In genomic region chr12:70729961-70730360, GRCm38 (mm10) we compare ENCODE assay signal across 12 mouse cellular contexts.
A peak's percentile ranks its signal among the peaks of the same experiment; 100 is the strongest.
DNase-seq lines count a peak whose midpoint lies in the region; ATAC-seq and TF ChIP-seq lines count a peak whose summit lies in the region.
"Had no signal": no experiment of that assay in that cellular context is flagged by ENCODE, and none has a peak within 500 bp of the region (broad histone marks: within the 10 kb centered on the region; RNA-seq: fewer than 3 reads in every experiment).

No protein-coding gene starts in this region.

- H3K27me3 ChIP-seq in hindbrain, embryonic 11.5 days (ENCODE audit: control insufficient read depth, insufficient read depth, low read length) = no peaks in the 10 kb centered on the region
- H3K27me3 ChIP-seq in hindbrain, postnatal 0 days (ENCODE audit: insufficient read depth, low read length) = no peaks in the 10 kb centered on the region
- no peaks in the 10 kb centered on the region for H3K27me3 ChIP-seq in midbrain, embryonic 10.5 days (ENCODE audit: low read depth, poor library complexity, severe bottlenecking)
- H3K27me3 ChIP-seq in midbrain, postnatal 0 days (ENCODE audit: insufficient read depth, low read length) = no peaks in the 10 kb centered on the region
- H3K27me3 ChIP-seq in stomach, postnatal 0 days (ENCODE audit: control insufficient read depth, insufficient read depth, low read length) = no peaks in the 10 kb centered on the region
- H3K27me3 ChIP-seq in midbrain, embryonic 16.5 days (ENCODE audit: control insufficient read depth, insufficient read depth, low read depth, low read length) = no peaks in the 10 kb centered on the region
- H3K27me3 ChIP-seq: forebrain, embryonic 13.5 days; heart, embryonic 15.5 days had no signal

- H3K4me1 ChIP-seq in hindbrain, embryonic 11.5 days (replicated peaks; ENCODE audit: control insufficient read depth, insufficient read depth, low read length) = no peaks in the 10 kb centered on the region
- H3K4me1 ChIP-seq in hindbrain, postnatal 0 days (ENCODE audit: insufficient read depth, low read length) = no peaks in the 10 kb centered on the region
- peaks cover 15% of the 10 kb centered on the region for H3K4me1 ChIP-seq in midbrain, embryonic 10.5 days
- H3K4me1 ChIP-seq in midbrain, postnatal 0 days (ENCODE audit: insufficient read depth, low read length) = no peaks in the 10 kb centered on the region
- peaks cover 5% of the 10 kb centered on the region; the same call in 1 of the 2 replicates for H3K4me1 ChIP-seq in embryonic fibroblast, embryonic 13.5 days (ENCODE audit: control insufficient read depth, insufficient read depth, low read length)
- H3K4me1 ChIP-seq in stomach, postnatal 0 days (replicated peaks; ENCODE audit: control insufficient read depth, insufficient read depth) = no peaks in the 10 kb centered on the region
- H3K4me1 ChIP-seq in midbrain, embryonic 16.5 days (ENCODE audit: control insufficient read depth, insufficient read depth, low read length) = no peaks in the 10 kb centered on the region
- H3K4me1 ChIP-seq: forebrain, embryonic 13.5 days had no signal

- no peak for TF ChIP-seq EP300 in stomach, postnatal 0 days (optimal IDR thresholded peaks at IDR 0.05)

- H3K4me3 ChIP-seq in hindbrain, embryonic 11.5 days (ENCODE audit: low read depth, low read length) = no peak overlapping the region
- H3K4me3 ChIP-seq in hindbrain, postnatal 0 days (ENCODE audit: low read length) = no peak overlapping the region
- no peak overlapping the region for H3K4me3 ChIP-seq in midbrain, embryonic 10.5 days
- no peak overlapping the region for H3K4me3 ChIP-seq in midbrain, postnatal 0 days (ENCODE audit: low read depth, low read length)
- H3K4me3 ChIP-seq in embryonic fibroblast, embryonic 13.5 days (ENCODE audit: insufficient read depth, low read length) = no peak overlapping the region
- H3K4me3 ChIP-seq in stomach, postnatal 0 days (ENCODE audit: low read depth, low read length) = no peak overlapping the region
- no peak overlapping the region for H3K4me3 ChIP-seq in midbrain, embryonic 16.5 days (ENCODE audit: low read depth, low read length)
- H3K4me3 ChIP-seq: forebrain, embryonic 13.5 days; heart, embryonic 15.5 days had no signal

- no peak for TF ChIP-seq POLR2A in embryonic fibroblast, embryonic 13.5 days (IDR thresholded peaks at IDR 0.05; ENCODE audit: low read depth, low read length)

- H3K36me3 ChIP-seq in hindbrain, embryonic 11.5 days (ENCODE audit: control insufficient read depth, insufficient read depth, low read length) = no peaks in the 10 kb centered on the region
- H3K36me3 ChIP-seq in hindbrain, postnatal 0 days (ENCODE audit: insufficient read depth, low read length) = no peaks in the 10 kb centered on the region
- H3K36me3 ChIP-seq in midbrain, embryonic 10.5 days = no peaks in the 10 kb centered on the region
- no peaks in the 10 kb centered on the region for H3K36me3 ChIP-seq in midbrain, postnatal 0 days (ENCODE audit: insufficient read depth, low read length)
- no peaks in the 10 kb centered on the region for H3K36me3 ChIP-seq in stomach, postnatal 0 days (ENCODE audit: control insufficient read depth, insufficient read depth, low read length)
- H3K36me3 ChIP-seq in midbrain, embryonic 16.5 days (ENCODE audit: control insufficient read depth, insufficient read depth, low read length) = no peaks in the 10 kb centered on the region
- H3K36me3 ChIP-seq: heart, embryonic 15.5 days had no signal

- H3K9ac ChIP-seq in hindbrain, embryonic 11.5 days (ENCODE audit: low read depth, low read length) = no peak overlapping the region
- no peak overlapping the region for H3K9ac ChIP-seq in hindbrain, postnatal 0 days (replicated peaks; ENCODE audit: low read length)
- no peak overlapping the region for H3K9ac ChIP-seq in midbrain, postnatal 0 days (replicated peaks; ENCODE audit: low read length, poor library complexity, severe bottlenecking)
- no peak overlapping the region for H3K9ac ChIP-seq in stomach, postnatal 0 days (ENCODE audit: low read length)
- no peak overlapping the region for H3K9ac ChIP-seq in midbrain, embryonic 16.5 days (ENCODE audit: low read depth, low read length)
- H3K9ac ChIP-seq: forebrain, embryonic 13.5 days; heart, embryonic 15.5 days had no signal

- peak; percentile 31 for DNase-seq in hindbrain, embryonic 11.5 days (ENCODE audit: low spot score)
- DNase-seq in hindbrain, postnatal 0 days (ENCODE audit: low spot score) = no peak
- DNase-seq in midbrain, embryonic 10.5 days (ENCODE audit: low spot score) = peak; percentile 37
- DNase-seq in midbrain, postnatal 0 days (ENCODE audit: low spot score) = no peak
- DNase-seq in stomach, postnatal 0 days (ENCODE audit: low spot score) = peak; percentile 49
- DNase-seq in cerebellum, adult 11-12 months = no peak
- DNase-seq: gastrocnemius, postnatal 25 days had no signal

- no peak for TF ChIP-seq CTCF in hindbrain, postnatal 0 days (IDR thresholded peaks at IDR 0.05; ENCODE audit: low read depth)
- TF ChIP-seq CTCF in midbrain, postnatal 0 days (IDR thresholded peaks at IDR 0.05) = no peak
- no peak for TF ChIP-seq CTCF in embryonic fibroblast, embryonic 13.5 days (IDR thresholded peaks at IDR 0.05; ENCODE audit: borderline replicate concordance, insufficient read depth, low read length)
- no peak for TF ChIP-seq CTCF in stomach, postnatal 0 days (IDR thresholded peaks at IDR 0.05; ENCODE audit: low read depth)

- no peaks in the 10 kb centered on the region for H3K9me3 ChIP-seq in hindbrain, embryonic 11.5 days (ENCODE audit: control insufficient read depth, low read length)
- no peaks in the 10 kb centered on the region for H3K9me3 ChIP-seq in hindbrain, postnatal 0 days (ENCODE audit: low read length)
- no peaks in the 10 kb centered on the region for H3K9me3 ChIP-seq in midbrain, embryonic 10.5 days (replicated peaks)
- H3K9me3 ChIP-seq in midbrain, postnatal 0 days (ENCODE audit: low read length) = no peaks in the 10 kb centered on the region
- H3K9me3 ChIP-seq in stomach, postnatal 0 days (ENCODE audit: control insufficient read depth, low read length) = no peaks in the 10 kb centered on the region
- no peaks in the 10 kb centered on the region for H3K9me3 ChIP-seq in midbrain, embryonic 16.5 days (replicated peaks; ENCODE audit: control insufficient read depth, low read length, poor library complexity, severe bottlenecking)
- H3K9me3 ChIP-seq: forebrain, embryonic 13.5 days; heart, embryonic 15.5 days had no signal

- H3K4me2 ChIP-seq in hindbrain, embryonic 11.5 days (replicated peaks; ENCODE audit: low read depth, low read length) = no peak overlapping the region
- H3K4me2 ChIP-seq in hindbrain, postnatal 0 days (ENCODE audit: low read depth, low read length) = no peak overlapping the region
- H3K4me2 ChIP-seq in midbrain, postnatal 0 days (ENCODE audit: low read depth, low read length, poor library complexity, severe bottlenecking) = no peak overlapping the region
- H3K4me2 ChIP-seq in stomach, postnatal 0 days (replicated peaks; ENCODE audit: low read depth) = no peak overlapping the region
- H3K4me2 ChIP-seq in midbrain, embryonic 16.5 days (ENCODE audit: low read length) = no peak overlapping the region
- H3K4me2 ChIP-seq: forebrain, embryonic 13.5 days; heart, embryonic 15.5 days had no signal

- 42% methylated on average over 6 of the region's 6 CpGs for WGBS in hindbrain, embryonic 11.5 days
- 53% methylated on average over 6 of the region's 6 CpGs for WGBS in hindbrain, postnatal 0 days
- WGBS in midbrain, embryonic 10.5 days = 42% methylated on average over 6 of the region's 6 CpGs
- 62% methylated on average over 6 of the region's 6 CpGs for WGBS in midbrain, postnatal 0 days
- 40% methylated on average over 6 of the region's 6 CpGs for WGBS in stomach, postnatal 0 days
- WGBS in midbrain, embryonic 16.5 days = 54% methylated on average over 6 of the region's 6 CpGs

- no peak for ATAC-seq in hindbrain, embryonic 11.5 days (ENCODE audit: low FRiP score)
- ATAC-seq in hindbrain, postnatal 0 days = no peak
- no peak for ATAC-seq in midbrain, postnatal 0 days (ENCODE audit: low FRiP score)
- ATAC-seq in stomach, postnatal 0 days (ENCODE audit: low FRiP score, low TSS enrichment) = 0 out of 2 replicates have a peak, but pooled peaks have one; percentile 22
- ATAC-seq in midbrain, embryonic 16.5 days = no peak
- ATAC-seq: forebrain, embryonic 13.5 days; inflammation-experienced regulatory T-cells, adult 6 months had no signal

- no peak overlapping the region for H3K27ac ChIP-seq in hindbrain, embryonic 11.5 days (ENCODE audit: low read depth, low read length)
- H3K27ac ChIP-seq in hindbrain, postnatal 0 days = no peak overlapping the region
- no peak overlapping the region for H3K27ac ChIP-seq in midbrain, embryonic 10.5 days (replicated peaks)
- H3K27ac ChIP-seq in midbrain, postnatal 0 days (ENCODE audit: low read depth, low read length) = no peak overlapping the region
- peak overlapping the region; percentile 23; the same call in 1 of the 2 replicates for H3K27ac ChIP-seq in embryonic fibroblast, embryonic 13.5 days (ENCODE audit: insufficient read depth, low read length)
- no peak overlapping the region for H3K27ac ChIP-seq in stomach, postnatal 0 days (replicated peaks)
- H3K27ac ChIP-seq in midbrain, embryonic 16.5 days (ENCODE audit: low read length) = no peak overlapping the region
- H3K27ac ChIP-seq: forebrain, embryonic 13.5 days; heart, embryonic 15.5 days had no signal

Comparison
In these comparisons a context has a peak if more than half of its experiments do, and no peak if none do; other contexts are left out.
1. DNase-seq: peak in hindbrain, embryonic 11.5 days (single experiment), midbrain, embryonic 10.5 days (single experiment) and stomach, postnatal 0 days (single experiment); none in hindbrain, postnatal 0 days (single experiment), midbrain, postnatal 0 days (single experiment) and cerebellum, adult 11-12 months (single experiment).